Mouse (Mus musculus) heart, postnatal 0 days (tissue): ENCODE results near the gene Tmem239. TPM values are rescaled to one million over a fixed set of nuclear protein-coding genes. Genes with fewer than 3 reads are reported as not detected.

Experiments used
- ATAC-seq: fragments of 200-750 bp; cut with Nextera tagmentation; 2 replicates; pipeline ENCODE4 v1.8.0; 2017; ENCODE audit warnings: low read depth, moderate number of reproducible peaks, moderate library complexity; ENCODE audit not compliant: insufficient read depth
- DNase-seq: peaks from one replicate; pipeline ENCODE4 v3.0.0-alpha.2; 2016; ENCODE audit warnings: low spot score
- H3K27ac ChIP-seq: fragments of 300-500 bp; sonication (generic); 2 replicates; pipeline ENCODE4 v1.5.1; 2014; ENCODE audit warnings: low read depth, mild to moderate bottlenecking
- H3K27me3 ChIP-seq: fragments of 300-500 bp; sonication (generic); 2 replicates; pipeline ENCODE4 v1.6.1; 2014; ENCODE audit warnings: low read length, mixed read lengths; ENCODE audit not compliant: control insufficient read depth, insufficient read depth
- H3K36me3 ChIP-seq: fragments of 300-500 bp; sonication (generic); replicated peaks from 2 replicates; pipeline ENCODE4 v1.6.1; 2014; ENCODE audit warnings: low read length, mixed read lengths; ENCODE audit not compliant: control insufficient read depth, insufficient read depth
- H3K4me1 ChIP-seq: fragments of 300-500 bp; sonication (generic); 2 replicates; pipeline ENCODE4 v1.6.1; 2014; ENCODE audit warnings: antibody characterized with exemption; ENCODE audit not compliant: control insufficient read depth, insufficient read depth
- H3K4me2 ChIP-seq: fragments of 300-500 bp; sonication (generic); 2 replicates; pipeline ENCODE4 v1.6.1; 2014; ENCODE audit warnings: low read depth, mild to moderate bottlenecking, low read length, moderate library complexity
- H3K4me3 ChIP-seq: fragments of 300-500 bp; sonication (generic); 2 replicates; pipeline ENCODE4 v1.5.1; 2014; ENCODE audit warnings: low read depth, low read length
- H3K9ac ChIP-seq: fragments of 300-500 bp; sonication (generic); replicated peaks from 2 replicates; pipeline ENCODE4 v1.6.1; 2014; ENCODE audit warnings: low read depth, low read length, mixed read lengths
- H3K9me3 ChIP-seq: fragments of 300-500 bp; sonication (generic); replicated peaks from 2 replicates; pipeline ENCODE4 v1.6.1; 2016; ENCODE audit warnings: low read length; ENCODE audit not compliant: control insufficient read depth
- CTCF ChIP-seq: IDR thresholded peaks from 2 replicates; pipeline ENCODE4 v1.5.1; 2016; ENCODE audit warnings: antibody characterized with exemption, control low read depth, low read depth
- EP300 ChIP-seq: IDR thresholded peaks from 2 replicates; pipeline ENCODE4 v1.6.1; 2016; ENCODE audit warnings: antibody characterized with exemption, low read depth
- WGBS: fragments of 180-500 bp; shearing (Covaris S2); extraction: QIAGEN DNeasy Blood & Tissue Kit; methylation state at CpG from one replicate; pipeline ENCODE4 v1.1.7; 2014; 5-methylcytosine and 5-hydroxymethylcytosine counted together
- polyA plus RNA-seq: library from polyadenylated mRNA; unstranded; fragments of >200 nt; fragmentation: Nextera tagmentation; extraction: Ambion mirVana; gene quantifications from 2 replicates; pipeline ENCODE4 v1.2.1, GENCODE M21; 2015
- total RNA-seq: library from RNA; depleted of rRNA; stranded (reverse); fragments of >200 nt; gene quantifications from 2 replicates; pipeline ENCODE4 v1.2.3, GENCODE M21; 2014; ENCODE audit warnings: low replicate concordance; rRNA removed

Gene Tmem239
- total RNA-seq (not detected in 2 replicates), polyA plus RNA-seq (not detected in 2 replicates)

DNA sequence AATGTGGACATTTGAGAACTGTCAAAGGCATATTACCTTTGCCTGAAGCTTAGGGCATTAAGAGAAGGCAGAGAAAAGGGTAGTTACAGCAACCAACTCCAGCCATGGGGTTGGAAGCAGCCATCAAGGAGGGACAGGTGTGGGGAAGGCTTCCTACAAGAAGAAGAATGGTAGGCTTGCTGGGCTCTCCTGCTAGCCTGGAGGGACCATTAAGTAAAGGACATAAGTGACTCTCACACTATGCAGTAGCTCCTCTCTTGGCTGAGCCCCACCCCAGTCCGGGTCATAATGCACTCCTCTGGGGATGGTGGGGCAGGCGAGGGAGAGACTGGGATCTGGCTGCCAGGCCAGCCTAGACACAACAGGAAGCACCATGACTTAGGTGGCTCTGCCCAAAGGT, at the start of gene Tmem239:
Gene Tmem239, plus strand, starts transcription at position 301 of the 400 bp plus-strand sequence.
- H3K4me3 ChIP-seq = no peak within 1 kb of the TSS
- no peak within 1 kb of the TSS for H3K27ac ChIP-seq
- no peak within 1 kb of the TSS for H3K9ac ChIP-seq
- H3K27me3 ChIP-seq = no peaks in the 10 kb centered on the region
- H3K9me3 ChIP-seq = no peaks in the 10 kb centered on the region
- no peak for DNase-seq
- no peaks in the 10 kb centered on the region for H3K36me3 ChIP-seq
- no peak for ATAC-seq
- no peaks in the 10 kb centered on the region for H3K4me1 ChIP-seq
- 64% methylated on average over 2 of the region's 2 CpGs for WGBS
- TF ChIP-seq EP300 (no peak), CTCF (no peak)
- no peak within 1 kb of the TSS for H3K4me2 ChIP-seq

DNA sequence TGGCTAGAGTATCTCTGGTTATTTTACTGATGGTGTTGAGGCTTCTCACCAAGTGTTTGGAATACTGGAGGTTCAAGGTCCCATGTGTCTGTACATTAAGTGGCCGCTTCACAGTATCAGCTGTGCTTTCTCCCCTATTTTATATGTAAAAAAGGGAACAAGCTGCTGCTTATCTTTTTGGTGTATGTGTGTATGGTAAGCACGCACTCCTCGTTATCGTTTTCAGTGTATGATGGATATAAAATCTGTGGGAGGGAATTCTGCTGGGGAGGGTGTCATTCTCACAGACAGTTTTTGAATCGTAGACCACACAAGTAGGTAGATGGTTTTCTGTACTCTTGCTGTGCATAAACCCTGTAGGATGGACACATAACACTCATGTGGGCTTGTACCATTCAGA, 48.7 kb upstream of the Tmem239 start:
- WGBS = 85% methylated on average over 5 of the region's 5 CpGs
- Histone ChIP-seq H3K9me3 (no peaks in the 10 kb centered on the region), H3K4me2 (no peak overlapping the region), H3K27me3 (peaks cover 44% of the 10 kb centered on the region), H3K4me1 (no peaks in the 10 kb centered on the region), H3K9ac (no peak overlapping the region), H3K4me3 (no peak overlapping the region), H3K27ac (no peak overlapping the region), H3K36me3 (no peaks in the 10 kb centered on the region)
- TF ChIP-seq EP300 = no peak
- no peak for TF ChIP-seq CTCF
- ATAC-seq (no peak), DNase-seq (no peak)

DNA sequence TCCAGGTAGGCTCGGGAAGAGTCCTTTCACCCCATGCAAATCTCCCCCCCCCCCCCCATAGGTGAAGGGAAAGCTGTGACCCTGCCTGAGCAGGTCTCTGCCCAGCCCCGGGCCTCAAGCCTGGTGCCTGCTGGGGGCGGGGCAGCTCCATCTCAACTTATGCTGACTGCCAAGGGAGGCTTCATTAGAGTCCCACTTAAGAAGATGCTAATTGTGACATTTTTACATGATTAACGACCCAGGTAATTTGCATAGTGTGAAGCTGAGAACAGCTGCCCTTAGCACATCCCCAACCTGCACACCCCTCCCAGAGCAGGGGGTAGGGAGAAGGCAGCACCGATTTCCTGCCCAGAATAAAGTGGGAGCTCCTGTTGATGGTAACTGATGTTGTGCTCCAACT, 47.4 kb upstream of the Tmem239 start:
- no peak for DNase-seq
- WGBS = 13% methylated on average over 5 of the region's 5 CpGs

DNA sequence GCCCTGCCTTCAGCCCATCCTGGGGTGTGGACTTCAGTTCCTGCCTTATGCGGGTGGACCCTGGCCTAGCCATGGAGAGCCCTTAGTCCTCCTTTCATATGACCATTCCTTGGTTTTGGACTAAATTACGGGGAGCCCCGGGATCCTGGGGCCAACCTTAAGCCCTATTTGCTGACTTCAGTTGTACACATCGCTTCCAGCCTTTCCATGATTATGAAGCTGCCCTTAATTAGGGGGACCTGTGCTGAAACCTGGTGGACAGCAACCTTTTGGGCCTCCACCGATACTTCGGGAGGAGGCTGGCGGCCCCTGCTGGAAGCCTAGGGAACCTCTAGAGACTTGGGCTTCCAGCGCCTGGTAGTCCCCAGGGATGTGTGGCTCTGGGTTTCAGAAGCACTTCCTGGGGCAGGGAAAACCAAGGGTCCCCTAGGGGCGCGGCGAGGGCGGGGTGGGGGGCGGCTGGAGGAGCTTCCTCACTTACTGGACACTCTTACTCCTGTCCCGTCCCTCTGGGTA, 43.7 kb upstream of the Tmem239 start:
- Histone ChIP-seq H3K27me3 (peaks cover 59% of the 10 kb centered on the region), H3K9ac (no peak overlapping the region), H3K36me3 (no peaks in the 10 kb centered on the region), H3K4me3 (no peak overlapping the region), H3K4me2 (no peak overlapping the region), H3K27ac (no peak overlapping the region), H3K4me1 (no peaks in the 10 kb centered on the region), H3K9me3 (no peaks in the 10 kb centered on the region)
- ATAC-seq (peak; percentile 61; the same call in 1 of the 2 replicates), DNase-seq (peak; percentile 39)
- 7% methylated on average over 14 of the region's 14 CpGs for WGBS
- TF ChIP-seq EP300 (no peak), CTCF (peak; percentile 77)

More for the DNA sequence above, 47.4 kb upstream of the Tmem239 start:
- Histone ChIP-seq H3K27ac (no peak overlapping the region), H3K36me3 (no peaks in the 10 kb centered on the region), H3K9me3 (no peaks in the 10 kb centered on the region), H3K9ac (no peak overlapping the region), H3K27me3 (peaks cover 57% of the 10 kb centered on the region), H3K4me1 (no peaks in the 10 kb centered on the region), H3K4me3 (no peak overlapping the region), H3K4me2 (no peak overlapping the region)
- no peak for ATAC-seq
- no peak for TF ChIP-seq EP300
- TF ChIP-seq CTCF = no peak

DNA sequence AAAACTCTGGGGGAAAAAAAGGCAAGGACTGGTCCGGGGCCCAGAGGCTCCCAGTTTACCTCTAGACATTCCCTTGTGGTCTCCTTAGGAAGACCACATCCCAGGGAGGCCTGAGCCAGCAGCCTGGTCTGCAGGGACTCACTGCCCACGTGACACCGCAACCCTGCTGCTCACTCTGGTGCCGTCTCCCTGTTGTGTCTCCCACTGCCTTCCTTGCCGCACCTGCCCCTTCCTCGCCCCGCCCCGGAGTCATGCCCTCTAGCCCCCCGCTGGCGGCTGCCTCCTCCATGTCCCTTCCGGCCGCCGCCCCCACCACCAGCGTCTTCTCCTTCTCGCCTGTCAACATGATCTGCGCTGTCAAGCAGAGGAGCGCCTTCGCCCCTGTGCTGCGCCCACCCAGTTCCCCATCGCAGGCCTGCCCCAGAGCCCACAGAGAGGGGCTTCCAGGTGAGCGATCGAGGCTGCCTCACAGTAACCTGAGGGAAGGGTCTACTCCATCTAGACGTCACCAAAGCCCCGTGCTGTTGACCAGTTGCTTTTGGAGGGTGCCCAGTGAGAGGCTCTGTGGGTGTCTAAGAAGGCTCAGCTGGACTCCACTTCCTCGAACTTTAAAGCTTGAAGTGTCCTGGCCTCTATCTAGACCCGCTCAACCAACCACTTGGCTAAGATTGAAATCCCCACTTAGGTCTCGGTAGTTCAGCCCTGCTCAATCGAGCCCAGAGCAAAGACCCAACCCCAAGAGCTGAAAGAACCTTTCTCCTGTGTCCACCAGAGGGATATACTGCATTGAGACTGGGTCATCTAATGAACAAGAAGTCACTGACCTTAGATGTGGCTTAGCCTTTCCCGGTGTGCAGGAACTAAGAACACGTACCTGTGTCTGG, 40.8 kb upstream of the Tmem239 start:
- no peak overlapping the region for H3K27ac ChIP-seq

More for the DNA sequence above, 40.8 kb upstream of the Tmem239 start:
- WGBS = 5% methylated on average over 30 of the region's 30 CpGs
- Histone ChIP-seq H3K9me3 (no peaks in the 10 kb centered on the region), H3K9ac (peak overlapping the region; percentile 46), H3K36me3 (no peaks in the 10 kb centered on the region), H3K4me1 (no peaks in the 10 kb centered on the region), H3K27me3 (peaks cover 36% of the 10 kb centered on the region), H3K4me2 (peak overlapping the region; percentile 79), H3K4me3 (peak overlapping the region; percentile 52)
- TF ChIP-seq CTCF (peak; percentile 38), EP300 (no peak)
- peak; percentile 66 for DNase-seq
- ATAC-seq = peak; percentile 71
